Mouse (Mus musculus): ENCODE data around the gene Wdr48.

DNA sequence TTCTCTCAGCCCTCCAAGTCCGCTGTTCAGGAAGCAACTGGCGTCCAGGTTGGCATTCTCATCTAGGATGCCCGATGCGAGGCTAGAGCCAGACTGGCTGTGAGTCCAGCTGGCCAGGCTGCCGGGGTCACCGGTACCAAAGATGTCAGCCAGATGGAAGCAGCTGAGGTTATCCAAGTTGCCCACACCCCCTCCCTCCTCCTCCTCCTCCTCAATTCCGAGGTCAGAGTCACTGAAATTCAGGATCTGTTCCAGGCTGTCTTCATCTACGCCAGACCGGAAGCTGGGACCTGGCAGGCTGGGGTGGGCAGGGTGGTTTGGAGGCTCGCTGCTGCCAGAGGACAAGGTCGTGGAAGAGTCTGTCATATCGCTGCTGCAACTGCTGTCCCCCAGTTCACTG lies 77.9 kb downstream of the Wdr48 start:
- no peak for TF ChIP-seq RAD21 (IDR thresholded peaks at IDR 0.05; ENCODE audit: low read depth, low read length)
- TF ChIP-seq CHD1 (IDR thresholded peaks at IDR 0.05; ENCODE audit: low read depth, low read length) = no peak
- TF ChIP-seq USF2 (conservative IDR thresholded peaks at IDR 0.05; ENCODE audit: low read depth, low read length) = no peak
- no peak for TF ChIP-seq ZC3H11A (IDR thresholded peaks at IDR 0.05; ENCODE audit: low read depth, low read length)
- no peak for TF ChIP-seq POLR2A (IDR thresholded peaks at IDR 0.05; ENCODE audit: low read depth, low read length)
- no peak for TF ChIP-seq CTCF (conservative IDR thresholded peaks at IDR 0.05 in 1 of 2, IDR thresholded peaks at IDR 0.05 in 1 of 2; ENCODE audit: low read depth in 2 of 2, low read length in 2 of 2)
- no peak for TF ChIP-seq E2F4 (IDR thresholded peaks at IDR 0.05; ENCODE audit: insufficient replicate concordance, low read depth, low read length)
- no peak for TF ChIP-seq NELFE (IDR thresholded peaks at IDR 0.05; ENCODE audit: low read depth, low read length)
- no peak for TF ChIP-seq SMC3 (IDR thresholded peaks at IDR 0.05; ENCODE audit: low read depth, low read length)
- no peak for TF ChIP-seq CHD2 (IDR thresholded peaks at IDR 0.05; ENCODE audit: low read length)
- no peak for TF ChIP-seq EP300 (IDR thresholded peaks at IDR 0.05; ENCODE audit: low read length)

Measured in CH12.LX (cell line).